Mouse (Mus musculus) heart, postnatal 0 days (tissue): ENCODE measurements around the gene Cd274.

ENCODE experiments used
- CTCF ChIP-seq: IDR thresholded peaks from 2 replicates; pipeline ENCODE4 v1.5.1; 2016; ENCODE audit warnings: antibody characterized with exemption, control low read depth, low read depth
- EP300 ChIP-seq: IDR thresholded peaks from 2 replicates; pipeline ENCODE4 v1.6.1; 2016; ENCODE audit warnings: antibody characterized with exemption, low read depth

DNA sequence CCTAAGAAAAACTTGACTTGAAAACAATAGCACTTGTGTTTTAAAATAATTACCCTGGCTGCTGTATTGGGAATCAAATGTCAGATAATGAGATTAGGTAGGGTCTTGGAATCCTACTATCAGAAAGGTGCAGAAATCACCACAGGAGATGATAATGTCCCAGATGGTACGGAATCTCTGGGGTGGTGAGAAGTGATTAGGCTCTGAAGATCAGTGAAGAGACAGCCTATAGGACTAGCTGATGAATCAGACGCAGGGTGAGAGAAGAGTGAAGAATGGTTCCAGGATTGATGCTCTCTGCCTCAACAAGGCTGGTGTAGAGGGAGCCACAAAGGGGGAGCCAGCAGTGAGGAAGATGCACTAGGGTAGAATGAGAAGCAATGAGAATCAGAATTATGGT is 49.9 kb downstream of the Cd274 start:
- TF ChIP-seq CTCF (no peak), EP300 (no peak)
